Mouse (Mus musculus) cerebellum, postnatal 14 days (tissue): ENCODE data around the gene Rap1gap2.

Experiments
- DNase-seq, 2 experiments: peaks; one replicate each; pipeline ENCODE4 v3.0.0; 2021; ENCODE audit warnings: mixed read lengths in 2 of 2

Gene Rap1gap2

GRCm38 (mm10) chr11:74501061-74501460 lies 109.7 kb downstream of the Rap1gap2 start:
- peak; percentile 60 to 66 for DNase-seq

GRCm38 (mm10) chr11:74499521-74500099 lies 111.1 kb downstream of the Rap1gap2 start:
- peak in 1 of 2 experiments; percentile 18 for DNase-seq

- no peak for DNase-seq
These were observed 111.7 kb downstream of the Rap1gap2 start for GRCm38 (mm10) chr11:74499058-74499457.

- no peak for DNase-seq
These were observed 114.1 kb downstream of the Rap1gap2 start for GRCm38 (mm10) chr11:74496581-74496980.

GRCm38 (mm10) chr11:74493936-74494335 lies 116.8 kb downstream of the Rap1gap2 start:
- no peak for DNase-seq

GRCm38 (mm10) chr11:74493172-74493862 lies 117.4 kb downstream of the Rap1gap2 start:
- no peak for DNase-seq

- no peak for DNase-seq
These were observed 119.6 kb downstream of the Rap1gap2 start for GRCm38 (mm10) chr11:74491130-74491529.

GRCm38 (mm10) chr11:74489239-74489638 lies 121.5 kb downstream of the Rap1gap2 start:
- no peak for DNase-seq

- DNase-seq: no peak
These were observed 122.8 kb downstream of the Rap1gap2 start for GRCm38 (mm10) chr11:74487952-74488351.

- no peak for DNase-seq
These were observed 125.1 kb downstream of the Rap1gap2 start for GRCm38 (mm10) chr11:74485435-74486217.

GRCm38 (mm10) chr11:74483871-74484270 lies 126.8 kb downstream of the Rap1gap2 start:
- no peak for DNase-seq

GRCm38 (mm10) chr11:74483153-74483817 lies 127.4 kb downstream of the Rap1gap2 start:
- no peak for DNase-seq

GRCm38 (mm10) chr11:74481797-74482196 lies 128.9 kb downstream of the Rap1gap2 start:
- peak in 1 of 2 experiments; percentile 55 for DNase-seq

- peak in 1 of 2 experiments; percentile 44 for DNase-seq
These were observed 130.9 kb downstream of the Rap1gap2 start for GRCm38 (mm10) chr11:74479715-74480289.

GRCm38 (mm10) chr11:74478877-74479276 lies 131.8 kb downstream of the Rap1gap2 start:
- no peak for DNase-seq

- DNase-seq: peak in 1 of 2 experiments; percentile 32
These were observed 138.0 kb downstream of the Rap1gap2 start for GRCm38 (mm10) chr11:74472671-74473070.

GRCm38 (mm10) chr11:74468195-74468594 lies 142.5 kb downstream of the Rap1gap2 start:
- DNase-seq: peak in 1 of 2 experiments; percentile 32

GRCm38 (mm10) chr11:74465712-74466111 lies 145.0 kb downstream of the Rap1gap2 start:
- peak in 1 of 2 experiments; percentile 31 for DNase-seq

GRCm38 (mm10) chr11:74464181-74464977 lies 146.3 kb downstream of the Rap1gap2 start:
- DNase-seq: no peak

GRCm38 (mm10) chr11:74462651-74463050 lies 148.1 kb downstream of the Rap1gap2 start:
- DNase-seq: peak; percentile 46 to 49

- DNase-seq: no peak
These were observed 151.1 kb downstream of the Rap1gap2 start for GRCm38 (mm10) chr11:74459651-74460050.

- DNase-seq: no peak
These were observed 152.3 kb downstream of the Rap1gap2 start for GRCm38 (mm10) chr11:74458400-74458799.
